Mouse (Mus musculus): ENCODE results near the gene Anks1b. TPM values are rescaled to one million over a fixed set of nuclear protein-coding genes. Genes with fewer than 3 reads are reported as not detected.

The Anks1b gene
- polyA plus RNA-seq, 1 experiment from 2014 or later, result 0.71 TPM

GRCm38 (mm10) chr10:90596576-90596975 lies 723.3 kb downstream of the Anks1b start:
- Histone ChIP-seq H3K27me3 (replicated peaks; ENCODE audit: control insufficient read depth, insufficient read depth, low read length) (no peaks in the 10 kb centered on the region), H3K4me3 (ENCODE audit: low read length) (no peak overlapping the region), H3K4me2 (ENCODE audit: low read depth, low read length) (no peak overlapping the region), H3K27ac (ENCODE audit: low read length) (no peak overlapping the region), H3K36me3 (ENCODE audit: control insufficient read depth, insufficient read depth, low read length) (no peaks in the 10 kb centered on the region), H3K4me1 (ENCODE audit: control insufficient read depth, insufficient read depth, low read length) (no peaks in the 10 kb centered on the region), H3K9ac (ENCODE audit: low read depth, low read length) (no peak overlapping the region), H3K9me3 (ENCODE audit: control insufficient read depth, low read length) (no peaks in the 10 kb centered on the region)
- no peak for ATAC-seq
- WGBS, result 30% methylated on average over 3 of the region's 3 CpGs

DNA sequence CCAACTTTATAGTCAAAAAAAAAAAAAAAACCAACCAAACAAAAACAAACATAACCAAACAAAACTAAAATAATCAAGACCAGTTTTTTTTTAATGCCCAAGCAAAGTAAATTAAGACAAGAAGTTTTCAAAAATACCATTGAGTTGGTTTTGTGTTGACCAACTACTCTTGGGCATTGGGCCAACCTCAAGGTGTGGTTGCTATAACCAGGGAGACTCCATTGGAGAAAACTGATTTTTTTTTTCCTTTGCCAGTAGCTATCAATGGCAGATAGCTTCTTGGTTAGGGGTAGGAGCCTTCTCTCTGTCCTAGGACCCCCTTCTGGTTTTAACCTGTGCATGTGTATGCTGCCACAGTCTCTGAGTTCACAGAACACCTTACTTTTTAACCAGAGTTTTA lies 725.8 kb downstream of the Anks1b start:
- ATAC-seq, result no peak
- no peaks in the 10 kb centered on the region for H3K9me3 ChIP-seq (ENCODE audit: control insufficient read depth, low read length)
- H3K4me1 ChIP-seq (ENCODE audit: control insufficient read depth, insufficient read depth, low read length), result no peaks in the 10 kb centered on the region
- H3K27ac ChIP-seq (ENCODE audit: low read length), result no peak overlapping the region
- no peak overlapping the region for H3K4me3 ChIP-seq (ENCODE audit: low read length)
- no peaks in the 10 kb centered on the region for H3K27me3 ChIP-seq (replicated peaks; ENCODE audit: control insufficient read depth, insufficient read depth, low read length)
- no peak overlapping the region for H3K9ac ChIP-seq (ENCODE audit: low read depth, low read length)
- no peaks in the 10 kb centered on the region for H3K36me3 ChIP-seq (ENCODE audit: control insufficient read depth, insufficient read depth, low read length)
- H3K4me2 ChIP-seq (ENCODE audit: low read depth, low read length), result no peak overlapping the region

DNA sequence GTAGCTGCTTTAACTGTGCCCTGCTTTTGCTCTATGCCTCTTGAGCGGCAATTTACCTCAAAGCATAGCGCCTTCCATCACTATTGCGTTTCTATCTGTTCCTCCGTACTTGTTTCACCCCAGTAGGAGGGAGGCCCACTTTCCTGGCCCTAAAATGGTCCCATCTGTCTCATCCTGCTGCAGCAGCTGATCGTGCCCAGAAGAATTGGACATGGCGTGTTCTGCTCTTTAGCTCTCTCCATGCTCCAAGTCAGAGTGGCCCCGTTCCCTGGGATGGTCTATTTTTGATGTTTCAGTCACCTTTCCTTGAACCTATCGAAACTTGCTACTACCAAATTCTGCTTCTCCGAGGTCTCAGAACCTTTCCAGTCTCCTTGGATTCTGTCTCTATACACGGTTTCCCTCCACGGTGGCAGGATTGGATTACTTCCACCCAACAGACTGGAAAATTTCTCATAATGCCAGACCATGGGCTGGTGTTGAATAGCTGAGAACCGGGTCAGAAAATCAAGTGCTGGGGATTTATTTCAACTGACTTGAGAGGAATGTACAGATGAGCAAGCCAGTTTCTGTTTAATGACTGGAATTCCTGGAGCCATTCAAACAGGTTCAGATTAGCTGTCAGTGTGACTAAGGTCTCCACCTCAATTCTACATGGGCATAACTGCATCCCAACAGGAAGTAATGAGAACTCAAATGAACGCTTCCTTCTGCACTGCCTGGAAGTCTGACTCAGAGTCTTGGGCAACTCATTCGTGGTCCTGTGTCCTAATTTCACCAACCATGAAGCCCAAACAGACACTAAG lies 726.6 kb downstream of the Anks1b start:
- Histone ChIP-seq H3K4me3 (ENCODE audit: low read length) (no peak overlapping the region), H3K9me3 (ENCODE audit: control insufficient read depth, low read length) (no peaks in the 10 kb centered on the region), H3K4me2 (ENCODE audit: low read depth, low read length) (no peak overlapping the region), H3K27me3 (replicated peaks; ENCODE audit: control insufficient read depth, insufficient read depth, low read length) (no peaks in the 10 kb centered on the region), H3K4me1 (ENCODE audit: control insufficient read depth, insufficient read depth, low read length) (no peaks in the 10 kb centered on the region), H3K9ac (ENCODE audit: low read depth, low read length) (no peak overlapping the region), H3K36me3 (ENCODE audit: control insufficient read depth, insufficient read depth, low read length) (no peaks in the 10 kb centered on the region), H3K27ac (ENCODE audit: low read length) (no peak overlapping the region)
- no peak for ATAC-seq
- WGBS, result 90% methylated on average over 14 of the region's 14 CpGs

DNA sequence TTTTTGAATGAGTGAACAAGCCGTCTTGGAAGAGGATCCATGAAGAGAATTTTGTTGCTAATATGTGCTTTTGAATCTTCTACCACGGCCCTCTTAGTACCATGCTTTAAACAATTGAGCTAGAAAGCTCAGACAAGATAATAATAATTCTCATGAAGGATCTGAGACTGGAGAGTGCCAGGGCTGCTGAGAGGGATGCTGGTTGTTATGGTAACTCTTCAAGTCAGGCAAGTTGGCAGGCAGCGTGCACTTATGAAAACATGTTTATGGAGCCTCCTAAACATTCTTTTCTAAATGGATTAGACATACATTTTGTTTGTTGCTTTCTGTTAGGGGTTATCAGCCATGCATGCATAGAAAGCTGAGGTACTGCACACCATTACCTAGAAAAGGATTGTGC lies 734.3 kb downstream of the Anks1b start:
- H3K9me3 ChIP-seq (ENCODE audit: control insufficient read depth, low read length), result no peaks in the 10 kb centered on the region
- no peak overlapping the region for H3K4me3 ChIP-seq (ENCODE audit: low read length)
- H3K27me3 ChIP-seq (replicated peaks; ENCODE audit: control insufficient read depth, insufficient read depth, low read length), result no peaks in the 10 kb centered on the region
- H3K4me1 ChIP-seq (ENCODE audit: control insufficient read depth, insufficient read depth, low read length), result no peaks in the 10 kb centered on the region
- ATAC-seq, result no peak
- H3K27ac ChIP-seq (ENCODE audit: low read length), result no peak overlapping the region
- 69% methylated on average over 3 of the region's 3 CpGs for WGBS
- H3K9ac ChIP-seq (ENCODE audit: low read depth, low read length), result no peak overlapping the region
- H3K36me3 ChIP-seq (ENCODE audit: control insufficient read depth, insufficient read depth, low read length), result no peaks in the 10 kb centered on the region
- H3K4me2 ChIP-seq (ENCODE audit: low read depth, low read length), result no peak overlapping the region

DNA sequence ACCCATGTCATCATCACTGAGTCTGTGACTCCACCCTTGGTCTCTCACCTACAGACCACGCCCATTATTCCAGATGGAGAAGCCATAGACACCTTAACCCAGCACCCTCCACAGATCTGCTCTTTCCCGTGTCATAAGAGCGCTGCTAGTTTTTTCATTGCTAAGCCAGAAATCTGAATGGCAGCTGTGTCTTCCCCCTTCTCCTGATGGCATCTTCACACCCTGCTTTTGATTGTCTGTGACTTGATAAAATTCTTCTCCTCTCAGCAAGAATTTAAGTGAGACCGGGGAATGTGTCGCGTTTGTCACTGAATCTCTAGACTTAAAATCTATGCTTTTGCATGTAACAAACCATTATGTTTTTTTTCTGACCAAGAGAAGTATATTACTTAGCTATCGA lies 736.1 kb downstream of the Anks1b start:
- no peak overlapping the region for H3K4me2 ChIP-seq (ENCODE audit: low read depth, low read length)
- no peak for ATAC-seq

GRCm38 (mm10) chr10:90613051-90613450 lies 739.7 kb downstream of the Anks1b start:
- H3K4me2 ChIP-seq (ENCODE audit: low read depth, low read length), result no peak overlapping the region
- 93% methylated on average over 3 of the region's 3 CpGs for WGBS

More for the DNA sequence above, 736.1 kb downstream of the Anks1b start:
- no peaks in the 10 kb centered on the region for H3K9me3 ChIP-seq (ENCODE audit: control insufficient read depth, low read length)
- no peaks in the 10 kb centered on the region for H3K27me3 ChIP-seq (replicated peaks; ENCODE audit: control insufficient read depth, insufficient read depth, low read length)
- H3K9ac ChIP-seq (ENCODE audit: low read depth, low read length), result no peak overlapping the region
- H3K4me1 ChIP-seq (ENCODE audit: control insufficient read depth, insufficient read depth, low read length), result no peaks in the 10 kb centered on the region
- no peak overlapping the region for H3K4me3 ChIP-seq (ENCODE audit: low read length)
- 87% methylated on average over 7 of the region's 7 CpGs for WGBS
- no peaks in the 10 kb centered on the region for H3K36me3 ChIP-seq (ENCODE audit: control insufficient read depth, insufficient read depth, low read length)
- H3K27ac ChIP-seq (ENCODE audit: low read length), result no peak overlapping the region

DNA sequence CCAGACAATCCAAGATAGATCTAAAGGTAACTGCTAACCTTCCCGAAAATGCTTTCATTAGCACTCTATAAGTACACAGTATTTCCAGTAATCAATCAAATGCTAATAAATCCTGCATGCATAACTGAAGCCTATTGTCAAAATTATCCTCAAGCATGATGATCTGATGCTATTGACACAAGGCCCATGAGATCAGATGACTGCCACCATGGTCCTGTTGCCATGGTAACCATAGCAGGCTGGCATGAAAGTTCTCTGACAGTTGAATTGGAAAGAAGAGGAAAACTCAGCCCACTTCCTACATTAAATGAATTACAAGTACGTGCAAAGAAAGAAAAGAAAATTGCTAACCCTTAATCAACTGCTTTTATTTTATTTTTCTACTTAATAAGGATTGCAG lies 741.9 kb downstream of the Anks1b start:
- ATAC-seq, result no peak
- Histone ChIP-seq H3K9ac (ENCODE audit: low read depth, low read length) (no peak overlapping the region), H3K36me3 (ENCODE audit: control insufficient read depth, insufficient read depth, low read length) (no peaks in the 10 kb centered on the region), H3K27ac (ENCODE audit: low read length) (no peak overlapping the region), H3K9me3 (ENCODE audit: control insufficient read depth, low read length) (no peaks in the 10 kb centered on the region), H3K27me3 (replicated peaks; ENCODE audit: control insufficient read depth, insufficient read depth, low read length) (no peaks in the 10 kb centered on the region), H3K4me1 (ENCODE audit: control insufficient read depth, insufficient read depth, low read length) (no peaks in the 10 kb centered on the region), H3K4me3 (ENCODE audit: low read length) (no peak overlapping the region), H3K4me2 (ENCODE audit: low read depth, low read length) (no peak overlapping the region)
- 75% methylated on average over 2 of the region's 2 CpGs for WGBS

More at GRCm38 (mm10) chr10:90613051-90613450, 739.7 kb downstream of the Anks1b start:
- ATAC-seq, result no peak
- H3K4me3 ChIP-seq (ENCODE audit: low read length), result no peak overlapping the region
- no peaks in the 10 kb centered on the region for H3K36me3 ChIP-seq (ENCODE audit: control insufficient read depth, insufficient read depth, low read length)
- H3K9ac ChIP-seq (ENCODE audit: low read depth, low read length), result no peak overlapping the region
- H3K27ac ChIP-seq (ENCODE audit: low read length), result no peak overlapping the region
- no peaks in the 10 kb centered on the region for H3K9me3 ChIP-seq (ENCODE audit: control insufficient read depth, low read length)
- no peaks in the 10 kb centered on the region for H3K27me3 ChIP-seq (replicated peaks; ENCODE audit: control insufficient read depth, insufficient read depth, low read length)
- H3K4me1 ChIP-seq (ENCODE audit: control insufficient read depth, insufficient read depth, low read length), result no peaks in the 10 kb centered on the region

DNA sequence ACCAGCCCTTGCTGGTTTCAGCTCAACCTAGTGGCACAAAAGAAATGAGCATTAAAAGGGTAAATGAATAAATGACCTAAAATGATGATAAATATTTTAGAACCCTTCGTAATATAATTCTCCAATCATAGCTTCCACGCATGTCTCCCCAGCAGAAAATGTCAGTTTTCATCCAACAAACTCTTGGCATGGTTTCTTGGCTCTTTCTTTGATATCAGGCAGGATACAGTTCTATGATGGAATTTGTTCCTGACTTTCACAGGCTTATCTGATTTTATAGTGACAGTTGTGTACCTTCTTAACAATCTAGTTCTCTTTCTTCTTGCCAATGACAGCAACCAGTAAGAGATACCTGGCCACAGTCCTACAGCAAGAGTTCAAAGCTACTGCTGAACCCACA lies 743.3 kb downstream of the Anks1b start:
- Histone ChIP-seq H3K27me3 (replicated peaks; ENCODE audit: control insufficient read depth, insufficient read depth, low read length) (no peaks in the 10 kb centered on the region), H3K9ac (ENCODE audit: low read depth, low read length) (no peak overlapping the region), H3K27ac (ENCODE audit: low read length) (no peak overlapping the region), H3K4me3 (ENCODE audit: low read length) (no peak overlapping the region), H3K9me3 (ENCODE audit: control insufficient read depth, low read length) (no peaks in the 10 kb centered on the region), H3K4me1 (ENCODE audit: control insufficient read depth, insufficient read depth, low read length) (no peaks in the 10 kb centered on the region), H3K36me3 (ENCODE audit: control insufficient read depth, insufficient read depth, low read length) (no peaks in the 10 kb centered on the region), H3K4me2 (ENCODE audit: low read depth, low read length) (no peak overlapping the region)
- 84% methylated on average over 2 of the region's 2 CpGs for WGBS
- ATAC-seq, result no peak

DNA sequence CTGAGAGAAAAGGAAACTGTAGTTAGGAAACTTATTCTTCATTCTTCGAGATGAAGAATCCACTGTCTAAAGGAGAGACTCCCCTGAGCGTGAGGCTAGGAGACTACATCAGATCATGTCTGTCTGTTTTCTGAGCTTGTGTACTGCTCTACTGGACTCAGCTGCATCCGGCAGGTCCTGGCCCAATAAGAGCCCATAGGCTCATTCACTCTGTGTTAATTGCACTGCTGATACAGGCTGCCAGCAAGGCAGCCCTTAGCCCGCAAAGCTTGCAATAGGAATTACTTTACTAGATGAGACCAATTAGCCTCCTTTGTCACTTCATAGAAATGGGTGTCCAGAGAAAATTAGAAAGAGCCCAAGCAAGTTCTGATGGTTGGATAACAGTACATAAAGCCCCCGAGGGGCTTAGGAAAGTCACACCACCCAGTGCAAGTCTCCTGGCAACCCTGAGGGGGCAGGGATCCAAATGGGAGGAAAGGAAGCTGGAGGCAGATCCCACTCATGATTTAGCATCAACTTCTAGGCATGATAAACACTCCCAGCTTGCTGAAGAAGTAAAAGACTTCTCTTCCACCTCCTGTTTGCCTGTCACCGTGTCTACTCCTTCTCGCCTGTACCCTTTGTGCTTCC lies 744.5 kb downstream of the Anks1b start:
- ATAC-seq, result no peak
- no peaks in the 10 kb centered on the region for H3K27me3 ChIP-seq (replicated peaks; ENCODE audit: control insufficient read depth, insufficient read depth, low read length)
- H3K4me3 ChIP-seq (ENCODE audit: low read length), result no peak overlapping the region
- WGBS, result 73% methylated on average over 7 of the region's 7 CpGs
- no peaks in the 10 kb centered on the region for H3K4me1 ChIP-seq (ENCODE audit: control insufficient read depth, insufficient read depth, low read length)
- H3K4me2 ChIP-seq (ENCODE audit: low read depth, low read length), result no peak overlapping the region
- H3K36me3 ChIP-seq (ENCODE audit: control insufficient read depth, insufficient read depth, low read length), result no peaks in the 10 kb centered on the region
- no peaks in the 10 kb centered on the region for H3K9me3 ChIP-seq (ENCODE audit: control insufficient read depth, low read length)
- H3K9ac ChIP-seq (ENCODE audit: low read depth, low read length), result no peak overlapping the region
- no peak overlapping the region for H3K27ac ChIP-seq (ENCODE audit: low read length)
